Mouse (Mus musculus) cerebellum, adult 9-11 months (tissue): Measurements from ENCODE around the gene Abhd14a.
A peak's percentile ranks its signal among the peaks of the same experiment; 100 is the strongest.

Source experiments
- DNase-seq: peaks from one replicate; pipeline ENCODE4 v3.0.0; 2022

Gene Abhd14a

GRCm38 (mm10) chr9:106451298-106451697 lies 3.8 kb upstream of the Abhd14a start:
- DNase-seq: peak; percentile 70

- DNase-seq: peak; percentile 81
These were observed 3.2 kb upstream of the Abhd14a start for GRCm38 (mm10) chr9:106450661-106451060.

DNA sequence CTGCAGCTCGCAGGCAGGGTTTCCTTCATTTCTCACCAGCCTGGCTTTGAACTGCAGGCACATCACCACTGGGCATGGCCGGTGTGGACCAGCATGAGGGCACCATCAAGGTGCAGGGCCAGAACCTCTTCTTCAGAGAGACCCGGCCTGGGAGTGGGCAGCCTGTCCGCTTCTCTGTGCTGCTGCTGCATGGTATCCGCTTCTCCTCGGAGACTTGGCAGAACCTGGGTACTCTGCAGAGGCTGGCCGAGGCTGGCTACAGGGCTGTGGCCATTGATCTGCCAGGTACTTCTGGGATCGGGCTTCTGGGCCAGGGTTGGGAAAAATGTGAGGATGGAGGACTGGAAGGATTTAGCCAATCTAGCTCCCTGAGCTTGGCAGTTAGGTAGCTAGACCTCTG lies 2.5 kb upstream of the Abhd14a start:
- DNase-seq: peak; percentile 68

GRCm38 (mm10) chr9:106448498-106449031 lies 1.1 kb upstream of the Abhd14a start:
- peak; percentile 88 for DNase-seq

- DNase-seq: peak; percentile 84
These were observed 473 bp upstream of the Abhd14a start for GRCm38 (mm10) chr9:106447951-106448350.

DNA sequence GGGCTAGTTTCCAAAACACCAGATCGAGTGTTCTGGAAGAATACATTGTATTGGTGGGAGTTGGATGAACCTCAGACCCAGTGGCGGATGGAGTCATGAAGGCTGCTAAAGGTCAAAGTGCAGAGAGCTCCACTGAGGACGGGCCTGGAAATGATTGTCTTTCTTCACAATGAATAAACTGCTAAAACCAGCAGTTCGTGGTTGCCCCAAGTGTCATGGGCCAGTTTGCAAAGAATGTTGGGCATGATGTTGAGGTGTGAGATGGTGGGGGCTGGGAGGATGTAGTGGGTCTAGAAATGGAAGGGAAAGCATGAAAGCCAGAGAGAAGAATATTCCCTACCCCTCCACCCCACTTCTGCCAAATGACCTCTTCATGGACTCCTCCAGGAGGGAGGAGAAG lies 2.6 kb downstream of the Abhd14a start:
- no peak for DNase-seq

- DNase-seq: no peak
These were observed 4.8 kb downstream of the Abhd14a start for GRCm38 (mm10) chr9:106442680-106443079.

DNA sequence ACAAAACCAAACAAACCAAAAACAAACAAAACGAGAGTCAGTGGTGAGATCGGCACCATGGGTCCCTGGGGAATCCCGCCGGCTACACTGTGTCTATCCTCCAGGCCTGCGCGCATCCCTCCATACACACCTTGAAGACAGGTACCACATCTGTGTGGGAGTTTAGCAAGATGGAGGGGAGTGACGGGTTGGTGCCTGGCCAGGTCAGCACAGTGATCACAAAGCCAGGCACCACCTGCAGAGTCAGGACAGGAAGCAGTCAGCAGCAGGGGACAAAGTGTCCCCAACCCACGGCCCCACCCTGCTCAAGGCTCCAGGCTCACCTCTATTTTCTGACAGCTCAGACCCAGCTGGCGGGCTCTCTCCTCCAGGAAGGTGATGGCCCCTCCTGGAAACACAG lies 10.9 kb downstream of the Abhd14a start:
- DNase-seq: peak; percentile 61

GRCm38 (mm10) chr9:106433389-106433788 lies 14.1 kb downstream of the Abhd14a start:
- DNase-seq: no peak

- no peak for DNase-seq
These were observed 17.5 kb downstream of the Abhd14a start for GRCm38 (mm10) chr9:106430015-106430264.

GRCm38 (mm10) chr9:106429221-106430014 lies 18.1 kb downstream of the Abhd14a start, which contains the start of gene Rpl29:
Gene Rpl29, plus strand, starts transcription at chr9:106429454.
- DNase-seq: peak; percentile 95

GRCm38 (mm10) chr9:106428719-106429220 lies 18.7 kb downstream of the Abhd14a start:
- no peak for DNase-seq

GRCm38 (mm10) chr9:106421865-106422160 lies 25.7 kb downstream of the Abhd14a start:
- DNase-seq: peak; percentile 81

GRCm38 (mm10) chr9:106421033-106421864 lies 26.2 kb downstream of the Abhd14a start:
- DNase-seq: no peak

GRCm38 (mm10) chr9:106420608-106421007 lies 26.9 kb downstream of the Abhd14a start:
- DNase-seq: no peak

GRCm38 (mm10) chr9:106417841-106418625 lies 29.4 kb downstream of the Abhd14a start:
- DNase-seq: peak; percentile 79

- DNase-seq: no peak
These were observed 30.7 kb downstream of the Abhd14a start for GRCm38 (mm10) chr9:106416826-106417225.

DNA sequence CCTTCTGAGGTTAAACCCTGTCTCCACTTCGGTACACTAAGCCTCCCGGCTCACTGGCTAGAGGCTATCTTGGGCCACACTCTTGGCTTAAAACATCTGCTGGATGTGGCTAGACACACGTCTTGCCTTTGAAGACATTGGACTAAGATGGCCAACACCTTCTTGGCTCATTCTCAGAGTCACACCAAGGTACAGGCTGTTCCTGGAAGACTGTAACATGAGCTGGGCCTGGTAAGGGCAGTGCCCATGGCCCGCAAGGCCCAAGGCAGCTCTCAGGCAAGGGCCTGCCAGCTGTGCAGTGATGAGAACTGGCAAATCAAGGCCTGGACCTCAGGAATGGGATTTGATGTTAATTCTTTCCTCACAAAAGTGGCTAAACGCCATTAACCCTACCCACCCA lies 33.9 kb downstream of the Abhd14a start:
- DNase-seq: no peak

DNA sequence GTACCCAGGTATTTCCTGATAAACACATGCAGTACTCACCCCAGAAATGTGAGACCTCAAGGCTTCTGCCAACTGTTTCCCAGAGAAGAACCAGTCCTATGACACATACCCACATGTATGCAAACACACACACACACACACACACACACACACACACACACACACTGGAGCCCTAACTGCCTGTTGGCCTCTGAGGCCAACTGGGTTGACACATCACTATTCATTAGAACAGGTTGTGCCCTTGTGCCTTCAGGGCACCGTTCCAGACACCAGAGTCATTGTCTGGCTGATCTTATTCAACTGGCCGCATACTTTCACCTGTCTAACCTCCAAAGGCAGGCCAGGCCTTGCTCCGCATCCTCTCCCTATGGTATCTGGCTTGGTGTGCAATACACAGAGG lies 35.3 kb downstream of the Abhd14a start:
- DNase-seq: no peak

DNA sequence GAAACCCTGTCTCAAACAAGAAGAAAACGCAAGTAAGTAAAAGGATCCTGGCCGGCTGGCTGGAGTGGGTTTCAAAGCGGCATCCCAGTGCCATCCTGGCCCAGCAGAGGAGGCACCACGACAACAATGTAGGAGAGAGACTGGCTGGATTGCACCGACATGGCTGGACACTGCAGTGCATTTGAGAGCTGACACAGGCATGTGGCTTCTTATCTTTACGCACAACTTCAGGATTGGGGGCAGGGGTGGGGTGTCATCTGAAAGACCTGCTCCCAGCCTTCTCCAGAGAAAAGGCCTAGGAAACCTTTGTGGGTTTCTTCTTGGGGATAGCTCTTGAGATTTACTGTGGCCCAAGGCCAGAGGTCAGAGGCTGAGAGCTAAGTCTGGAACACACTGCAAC lies 35.7 kb downstream of the Abhd14a start:
- DNase-seq: no peak

DNA sequence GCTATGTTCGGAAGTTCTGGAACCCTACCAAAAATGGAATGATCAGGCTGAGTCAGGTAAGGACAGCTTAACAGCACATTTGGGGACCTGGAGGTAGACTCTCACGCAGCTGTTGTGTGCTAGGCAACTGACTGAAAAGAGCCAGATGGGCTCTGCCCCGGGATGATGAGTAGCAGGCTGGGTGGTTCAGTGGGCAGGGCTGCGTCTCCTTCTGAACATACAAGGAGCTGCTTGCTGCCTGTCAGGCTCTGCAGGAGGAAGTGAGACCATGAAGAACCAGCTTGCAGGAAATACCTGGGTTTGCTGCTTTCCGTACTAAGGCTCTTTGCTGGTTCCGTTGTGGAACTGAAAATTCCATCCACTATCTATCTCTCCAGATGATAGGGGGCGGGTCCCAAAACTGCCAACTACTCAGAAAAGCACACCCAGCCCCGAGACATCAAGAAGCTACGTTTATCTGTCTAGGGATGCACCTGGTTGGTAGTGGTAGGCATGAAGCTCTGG lies 36.3 kb downstream of the Abhd14a start:
- no peak for DNase-seq

GRCm38 (mm10) chr9:106410086-106410650 lies 37.3 kb downstream of the Abhd14a start:
- DNase-seq: no peak

GRCm38 (mm10) chr9:106409096-106409495 lies 38.4 kb downstream of the Abhd14a start:
- DNase-seq: no peak
